Mouse (Mus musculus) brain, embryonic 14.5 days (tissue): Measurements from ENCODE around the gene Fam192a.

Experiments
- CTCF ChIP-seq: fragments of 200-500 bp; IDR thresholded peaks from 2 replicates; pipeline ENCODE4 v1.5.1; 2012; ENCODE audit warnings: inconsistent platforms, mild to moderate bottlenecking, moderate library complexity, borderline replicate concordance; ENCODE audit not compliant: insufficient read depth, insufficient read length; ENCODE audit errors: extremely low read depth
- POLR2A ChIP-seq: fragments of 200-500 bp; IDR thresholded peaks from 2 replicates; pipeline ENCODE4 v1.6.1; 2012; ENCODE audit warnings: mild to moderate bottlenecking, inconsistent platforms, borderline replicate concordance; ENCODE audit not compliant: poor library complexity, insufficient read depth, insufficient read length, severe bottlenecking; ENCODE audit errors: extremely low read depth

GRCm38 (mm10) chr8:94534612-94535011 lies 67.2 kb downstream of the Fam192a start:
- TF ChIP-seq POLR2A (no peak), CTCF (no peak)
